Mouse (Mus musculus) forebrain, postnatal 0 days (tissue): ENCODE data around the gene Il11ra2. TPM values are rescaled to one million over a fixed set of nuclear protein-coding genes. Genes with fewer than 3 reads are reported as not detected.

Experiments
- polyA plus RNA-seq: library from polyadenylated mRNA; unstranded; fragments of >200 nt; fragmentation: Nextera tagmentation; extraction: Ambion mirVana; gene quantifications from 2 replicates; pipeline ENCODE4 v1.2.1, GENCODE M21; 2015
- total RNA-seq: library from RNA; depleted of rRNA; stranded (reverse); fragments of >200 nt; gene quantifications from 2 replicates; pipeline ENCODE4 v1.2.3, GENCODE M21; 2014; rRNA removed

Gene Il11ra2
- total and polyA plus RNA-seq, 2 experiments from 2014 or later: 0.43 TPM; not detected in 1

Other genes starting within 250 kb of the Il11ra2 start
- not detected in 2 replicates for gene Gm21586, start 222.5 kb downstream of the Il11ra2 start, total RNA-seq
- not detected in 2 replicates for gene Gm21586, start 222.5 kb downstream of the Il11ra2 start, polyA plus RNA-seq
- gene Gm2163, start 195.1 kb downstream of the Il11ra2 start, total RNA-seq: 0.29 and 0.46 TPM in 2 replicates
- 0.10 and 0.15 TPM in 2 replicates for gene Gm2163, start 195.1 kb downstream of the Il11ra2 start, polyA plus RNA-seq
- 0.54 TPM in 1 of 2 replicates, not detected in the other for gene Fam205a2, start 133.7 kb downstream of the Il11ra2 start, total RNA-seq
- gene Fam205a2, start 133.7 kb downstream of the Il11ra2 start, polyA plus RNA-seq: not detected in 2 replicates
- not detected in 2 replicates for gene Gm10591, start 49.7 kb downstream of the Il11ra2 start, total RNA-seq
- gene Gm10591, start 49.7 kb downstream of the Il11ra2 start, polyA plus RNA-seq: not detected in 2 replicates
- gene Gm2564, start 32.2 kb downstream of the Il11ra2 start, total RNA-seq: not detected in 2 replicates
- 0.40 TPM in 1 of 2 replicates, not detected in the other for gene Gm2564, start 32.2 kb downstream of the Il11ra2 start, polyA plus RNA-seq
- not detected in 2 replicates for gene Ccl27b, start 6.6 kb downstream of the Il11ra2 start, total RNA-seq
- gene Ccl27b, start 6.6 kb downstream of the Il11ra2 start, polyA plus RNA-seq: not detected in 2 replicates
- gene 4930578G10Rik, start 73.7 kb upstream of the Il11ra2 start, total RNA-seq: not detected in 2 replicates
- gene 4930578G10Rik, start 73.7 kb upstream of the Il11ra2 start, polyA plus RNA-seq: 0.56 and 0.91 TPM in 2 replicates
- not detected in 2 replicates for gene Ccl19, start 94.7 kb upstream of the Il11ra2 start, total RNA-seq
- gene Ccl19, start 94.7 kb upstream of the Il11ra2 start, polyA plus RNA-seq: not detected in 2 replicates
- gene Ccl21a, start 112.1 kb upstream of the Il11ra2 start, total RNA-seq: 0.52 TPM in 1 of 2 replicates, not detected in the other
- gene Ccl21a, start 112.1 kb upstream of the Il11ra2 start, polyA plus RNA-seq: 0.22 and 0.58 TPM in 2 replicates
- not detected in 2 replicates for gene Fam205a1, start 192.0 kb upstream of the Il11ra2 start, total RNA-seq
- 0.05 TPM in 1 of 2 replicates, not detected in the other for gene Fam205a1, start 192.0 kb upstream of the Il11ra2 start, polyA plus RNA-seq
- 0.23 TPM in 1 of 2 replicates, not detected in the other for gene Gm12394, start 194.9 kb upstream of the Il11ra2 start, total RNA-seq
- gene Gm12394, start 194.9 kb upstream of the Il11ra2 start, polyA plus RNA-seq: 0.16 and 0.41 TPM in 2 replicates
- gene Fam205c, start 212.3 kb upstream of the Il11ra2 start, total RNA-seq: not detected in 2 replicates
- gene Fam205c, start 212.3 kb upstream of the Il11ra2 start, polyA plus RNA-seq: 1.8 and 3.2 TPM in 2 replicates